Mouse (Mus musculus) gastrocnemius, adult 2 months (tissue): ENCODE results near the gene Hoxc6. TPM values are rescaled to one million over a fixed set of nuclear protein-coding genes. Genes with fewer than 3 reads are reported as not detected.

Experiments used
- DNase-seq: peaks from one replicate; pipeline ENCODE4 v3.0.0; 2022
- H3K27ac ChIP-seq: fragments of 200-600 bp; 2 replicates; pipeline ENCODE4 v1.8.1; 2022; ENCODE audit warnings: mild to moderate bottlenecking
- H3K4me3 ChIP-seq: fragments of 200-600 bp; 2 replicates; pipeline ENCODE4 v1.8.1; 2022; ENCODE audit warnings: mild to moderate bottlenecking, moderate library complexity
- CTCF ChIP-seq: fragments of 200-600 bp; IDR thresholded peaks from 2 replicates; pipeline ENCODE4 v1.8.1; 2022; ENCODE audit warnings: antibody characterized with exemption, mild to moderate bottlenecking, moderate library complexity
- intact Hi-C: fragments of 180-260 bp; cut with DNase I; formaldehyde crosslinking; loops from one replicate; pipeline ENCODE4 v1.15.1; 2025
- total RNA-seq, 2 experiments: library from RNA; stranded (reverse); gene quantifications; 2 replicates each; pipeline ENCODE4 v1.2.3; 2021

Gene Hoxc6
- total RNA-seq, 2 experiments from 2014 or later, result 8.1 to 8.6 TPM

DNA sequence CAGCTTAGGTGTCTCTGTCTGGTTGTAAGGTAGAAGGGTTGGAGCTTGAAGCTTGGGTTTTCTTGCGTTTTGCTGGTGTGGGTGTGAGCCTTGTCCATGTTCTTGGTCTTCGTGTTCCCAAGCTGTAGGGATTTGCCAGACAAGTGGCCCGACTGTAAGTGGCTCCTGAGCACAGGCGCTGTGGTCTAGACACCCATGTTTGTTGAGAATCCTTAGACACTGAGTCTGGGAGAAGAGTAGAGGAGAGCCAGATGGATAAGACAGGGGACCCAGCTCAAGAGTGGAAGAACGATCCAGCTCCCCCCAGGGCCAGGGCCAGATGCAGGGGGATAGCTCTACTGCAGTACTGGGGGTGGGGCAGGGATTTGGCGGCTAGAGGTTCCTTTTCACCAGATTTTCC is 25.3 kb upstream of the Hoxc6 start:
- Histone ChIP-seq H3K27ac (peak overlapping the region; percentile 99), H3K4me3 (peak overlapping the region; percentile 65)
- no peak for TF ChIP-seq CTCF
- intact Hi-C loops, result no loop called here
- DNase-seq, result no peak

DNA sequence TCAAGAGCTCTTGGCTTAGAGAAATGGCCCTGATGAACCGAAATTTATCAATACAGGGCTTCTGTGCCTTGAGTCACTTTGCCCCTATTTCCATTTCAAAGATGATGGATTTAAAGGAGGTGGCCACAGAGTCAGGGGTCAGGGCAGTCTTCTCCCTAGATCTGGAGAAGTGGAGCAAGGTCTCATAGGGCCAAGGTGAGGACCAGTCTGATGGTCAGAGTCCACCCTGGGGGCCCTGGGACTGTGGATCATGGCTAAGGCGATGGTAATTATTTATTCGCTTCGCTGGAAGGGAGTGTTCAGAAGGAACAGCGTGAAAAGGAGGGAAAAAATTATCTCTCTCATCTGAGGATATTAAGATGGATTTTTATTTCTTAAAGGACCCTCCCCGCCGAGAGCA is 23.0 kb upstream of the Hoxc6 start:
- peak overlapping the region; percentile 85 for H3K4me3 ChIP-seq
- H3K27ac ChIP-seq, result peak overlapping the region; percentile 91
- TF ChIP-seq CTCF, result no peak
- peak; percentile 16 for DNase-seq
- intact Hi-C loops, result no loop called here

DNA sequence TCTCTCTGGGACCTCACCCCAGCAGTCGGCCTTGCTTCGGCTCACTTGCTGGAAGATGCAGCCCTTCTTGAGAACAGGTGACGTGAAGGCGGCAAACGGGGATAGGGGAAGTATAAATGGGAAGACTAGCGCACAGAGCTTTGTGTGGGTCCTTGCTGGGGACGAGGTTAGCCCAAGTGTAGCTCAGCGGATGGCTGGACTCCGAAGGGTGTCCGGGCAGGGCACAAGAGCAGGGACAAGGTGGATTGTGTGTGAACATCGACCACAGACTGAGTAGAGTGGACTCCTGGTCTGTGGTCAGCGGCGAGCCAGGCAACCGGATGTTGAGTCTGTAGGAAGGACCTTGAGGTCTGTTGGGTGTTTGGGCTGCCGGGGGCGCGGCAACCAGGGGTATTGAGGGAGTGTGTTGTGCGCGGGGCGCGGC is 22.4 kb upstream of the Hoxc6 start:
- DNase-seq, result peak; percentile 69

DNA sequence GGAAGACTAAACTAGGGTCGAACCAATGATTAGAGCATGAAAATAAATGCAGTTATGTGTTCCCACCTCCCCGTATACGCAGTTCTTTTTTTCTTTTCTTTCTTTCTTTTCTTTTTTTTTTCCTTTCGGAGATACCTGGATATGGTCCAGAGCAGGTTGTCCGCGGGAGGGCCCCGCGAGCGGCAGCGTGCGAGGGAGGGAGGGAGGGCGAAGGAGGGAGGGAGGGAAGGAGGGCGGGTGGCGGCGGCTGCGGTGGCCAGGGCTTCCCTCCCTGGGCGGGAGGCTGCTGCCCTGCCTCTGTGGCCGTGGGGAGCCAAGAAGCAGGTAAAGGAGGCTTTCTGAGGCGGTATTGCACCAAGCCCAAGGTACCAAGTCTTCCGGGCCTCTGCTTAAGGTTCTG is 21.9 kb upstream of the Hoxc6 start, which contains the start of gene Hoxc9:
Gene Hoxc9, plus strand, starts transcription at position 269 of the 400 bp plus-strand sequence.
- TF ChIP-seq CTCF, result no peak
- peak within 1 kb of the TSS; percentile 85 for H3K4me3 ChIP-seq
- peak; percentile 67 for DNase-seq
- intact Hi-C loops, result no loop called here
- H3K27ac ChIP-seq, result peak within 1 kb of the TSS; percentile 91

More for the DNA sequence above, 22.4 kb upstream of the Hoxc6 start:
- no peak for TF ChIP-seq CTCF
- Histone ChIP-seq H3K27ac (peak overlapping the region; percentile 91), H3K4me3 (peak overlapping the region; percentile 85)
- intact Hi-C loops, result no loop called here

DNA sequence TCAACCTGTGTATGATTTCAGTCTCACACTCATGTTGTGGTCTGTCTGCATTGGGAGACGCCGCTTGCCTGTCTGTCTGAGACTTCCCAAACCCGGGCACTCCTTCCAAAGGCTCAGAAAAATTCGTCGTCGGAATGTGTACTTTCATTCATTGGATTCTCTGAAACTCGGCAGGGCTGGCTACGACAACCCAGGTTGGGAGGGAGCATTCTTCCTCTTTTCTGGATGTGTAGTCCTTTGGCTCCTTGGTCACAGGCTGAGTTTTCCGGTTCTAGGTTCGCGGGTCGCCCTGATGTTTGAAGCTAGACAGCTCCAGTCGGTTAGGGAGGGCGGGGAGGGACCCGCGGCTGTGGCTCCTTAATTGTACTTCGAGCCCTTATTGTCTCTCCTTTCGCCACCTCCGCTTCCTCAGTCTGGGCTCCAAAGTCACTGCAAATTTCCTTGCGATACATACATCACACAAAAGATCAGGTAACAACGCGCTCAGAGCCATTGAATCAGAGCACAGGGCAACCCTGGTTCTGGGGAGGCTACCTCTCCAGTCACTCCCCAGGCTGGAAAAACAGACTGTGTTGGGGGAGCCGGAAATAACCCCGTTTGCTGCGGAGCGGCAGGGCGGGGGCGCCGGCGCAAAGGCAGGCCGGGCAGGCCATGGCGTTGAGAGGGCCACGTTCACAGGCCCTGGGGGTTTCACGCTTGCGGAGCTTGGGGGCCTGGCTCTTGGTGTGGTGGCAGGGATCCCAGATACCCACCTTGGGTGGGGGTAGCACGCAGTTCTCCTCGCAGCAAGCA is 21.2 kb upstream of the Hoxc6 start:
- no peak for TF ChIP-seq CTCF
- peak overlapping the region; percentile 85 for H3K4me3 ChIP-seq
- peak; percentile 72 for DNase-seq
- H3K27ac ChIP-seq, result peak overlapping the region; percentile 91
- intact Hi-C loops, result no loop called here

DNA sequence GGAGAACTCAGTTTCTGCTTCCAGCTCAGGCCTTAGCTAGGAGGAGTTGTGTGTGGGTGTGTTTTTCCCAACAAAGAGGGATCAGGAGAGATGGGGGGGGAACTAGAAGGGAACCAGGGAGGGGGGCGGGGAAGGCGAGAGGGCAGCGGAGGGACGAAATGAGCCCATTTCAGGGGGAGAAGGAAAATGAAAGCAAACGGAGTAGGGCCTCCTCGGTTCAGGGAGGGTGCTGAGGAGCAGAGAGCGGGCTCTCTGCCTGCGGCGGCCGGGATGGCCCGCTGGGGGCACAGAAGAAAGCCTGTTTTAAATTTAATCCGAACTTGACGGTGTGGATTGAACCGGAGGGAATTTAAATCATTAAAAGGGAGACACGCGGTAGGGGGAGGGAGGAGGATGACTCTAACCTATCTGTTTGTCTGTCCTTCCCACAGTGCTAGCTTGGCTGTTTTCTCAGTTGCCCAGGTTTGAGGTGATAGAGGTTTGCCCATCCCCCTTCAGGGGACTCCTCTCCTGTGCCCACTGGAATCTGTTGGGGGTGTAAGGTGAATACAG is 20.6 kb upstream of the Hoxc6 start:
- intact Hi-C loops, result no loop called here
- H3K27ac ChIP-seq, result peak overlapping the region; percentile 91
- DNase-seq, result peak; percentile 42
- no peak for TF ChIP-seq CTCF
- H3K4me3 ChIP-seq, result peak overlapping the region; percentile 85

GRCm38 (mm10) chr15:102978615-102979515 is 19.2 kb upstream of the Hoxc6 start:
- DNase-seq, result peak; percentile 66
- Histone ChIP-seq H3K27ac (peak overlapping the region; percentile 91), H3K4me3 (peak overlapping the region; percentile 85)
- intact Hi-C loops, result no loop called here
- TF ChIP-seq CTCF, result no peak

DNA sequence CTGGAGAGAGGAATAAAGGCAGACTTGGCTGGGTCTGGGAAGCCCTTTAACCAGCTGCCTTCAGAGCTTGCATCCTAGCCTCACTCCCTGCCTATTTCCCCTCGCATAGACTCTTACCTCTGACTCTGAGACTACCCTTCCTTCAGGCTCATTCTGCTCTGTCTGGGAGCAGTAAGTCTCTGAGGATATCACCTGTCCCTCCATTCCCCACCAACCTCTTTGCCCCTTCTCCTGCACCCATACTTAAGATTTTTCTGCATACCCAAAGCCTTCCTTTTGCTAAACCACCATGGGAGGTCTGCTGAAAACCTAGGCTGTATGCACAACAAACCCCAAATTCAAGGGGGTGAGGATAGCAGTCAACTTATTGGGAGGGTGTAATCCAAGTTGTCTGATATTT is 18.1 kb upstream of the Hoxc6 start:
- peak; percentile 12 for DNase-seq
- no peak for TF ChIP-seq CTCF
- H3K4me3 ChIP-seq, result peak overlapping the region; percentile 81
- intact Hi-C loops, result loop anchor here (2.0 kb wide), 1 partner anchor 13 kb away; the partner anchor contains the start of genes Hoxc10 and Hoxc5
- H3K27ac ChIP-seq, result peak overlapping the region; percentile 91

DNA sequence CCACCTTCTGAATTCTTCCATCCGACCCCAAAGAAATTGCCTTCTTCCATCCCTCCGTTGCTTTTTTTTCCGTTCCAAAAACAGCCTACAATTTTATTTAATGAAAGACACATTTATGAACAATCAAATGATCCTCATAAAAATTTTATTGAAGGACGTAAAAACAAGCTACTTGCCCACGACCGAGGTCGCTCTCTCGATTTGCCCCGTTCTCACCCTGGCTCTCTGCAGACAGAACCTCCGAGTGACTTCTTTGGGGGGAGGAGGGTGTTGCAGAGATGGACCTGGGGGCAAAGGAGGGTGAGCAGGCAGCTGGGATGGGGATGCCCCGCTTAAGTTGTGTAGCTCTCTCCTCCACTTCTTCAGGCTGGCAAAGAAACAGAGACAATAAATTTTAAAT is 17.7 kb upstream of the Hoxc6 start:
- DNase-seq, result peak; percentile 16
- intact Hi-C loops, result loop anchor here (2.0 kb wide), 1 partner anchor 14 kb away; the partner anchor contains the start of genes Hoxc10 and Hoxc5
- Histone ChIP-seq H3K4me3 (peak overlapping the region; percentile 81), H3K27ac (peak overlapping the region; percentile 91)
- no peak for TF ChIP-seq CTCF

GRCm38 (mm10) chr15:102980912-102981311 is 17.1 kb upstream of the Hoxc6 start:
- Histone ChIP-seq H3K4me3 (peak overlapping the region; percentile 81), H3K27ac (peak overlapping the region; percentile 91)
- intact Hi-C loops, result loop anchor here (2.0 kb wide), 1 partner anchor 14 kb away; the partner anchor contains the start of genes Hoxc10 and Hoxc5
- DNase-seq, result peak; percentile 52
- TF ChIP-seq CTCF, result no peak

- no peak for TF ChIP-seq CTCF
- DNase-seq, result peak; percentile 81
- H3K27ac ChIP-seq, result peak overlapping the region; percentile 91
Observed at GRCm38 (mm10) chr15:102981379-102982288, 16.4 kb upstream of the Hoxc6 start.

More at GRCm38 (mm10) chr15:102981379-102982288, 16.4 kb upstream of the Hoxc6 start:
- H3K4me3 ChIP-seq, result peak overlapping the region; percentile 81
- intact Hi-C loops, result loop anchor here (2.0 kb wide), 1 partner anchor 15 kb away; the partner anchor contains the start of genes Hoxc10 and Hoxc5
